Mouse (Mus musculus) brown adipose tissue, adult 24 weeks (tissue): ENCODE measurements around the gene Pus7l. TPM values are rescaled to one million over a fixed set of nuclear protein-coding genes. Genes with fewer than 3 reads are reported as not detected.

Source experiments
- H3K27ac ChIP-seq: fragments of 200-500 bp; replicated peaks from 2 replicates; pipeline ENCODE4 v1.5.1; 2012; ENCODE audit warnings: low read depth, mild to moderate bottlenecking, low read length
- H3K4me1 ChIP-seq: fragments of 200-500 bp; 2 replicates; pipeline ENCODE4 v1.6.1; 2012; ENCODE audit warnings: low read length, mixed read lengths; ENCODE audit not compliant: control insufficient read depth, insufficient read depth, insufficient read length
- H3K4me3 ChIP-seq: fragments of 200-500 bp; 2 replicates; pipeline ENCODE4 v1.5.1; 2012; ENCODE audit warnings: low read depth, mild to moderate bottlenecking, low read length, moderate library complexity; ENCODE audit not compliant: insufficient read depth
- polyA plus RNA-seq: library from polyadenylated mRNA; stranded (reverse); fragments of >200 nt; gene quantifications from 2 replicates; pipeline ENCODE4 v1.2.4, GENCODE M21; 2012; ENCODE audit not compliant: missing spikeins, insufficient read depth, insufficient read length

Pus7l gene
- polyA plus RNA-seq, 1 experiment = 1.7 TPM

GRCm38 (mm10) chr15:94564909-94565308, 21.6 kb upstream of the Pus7l start:
- no peak overlapping the region for H3K27ac ChIP-seq
- H3K4me3 ChIP-seq = no peak overlapping the region
- H3K4me1 ChIP-seq = no peaks in the 10 kb centered on the region

- no peak overlapping the region for H3K4me3 ChIP-seq
- H3K27ac ChIP-seq = no peak overlapping the region
- H3K4me1 ChIP-seq = no peaks in the 10 kb centered on the region
Observed at GRCm38 (mm10) chr15:94558895-94559656, 15.7 kb upstream of the Pus7l start.

- Histone ChIP-seq H3K4me1 (no peaks in the 10 kb centered on the region), H3K4me3 (no peak overlapping the region), H3K27ac (no peak overlapping the region)
Observed at GRCm38 (mm10) chr15:94557442-94557841, 14.1 kb upstream of the Pus7l start.

- no peaks in the 10 kb centered on the region for H3K4me1 ChIP-seq
- H3K4me3 ChIP-seq = no peak overlapping the region
- no peak overlapping the region for H3K27ac ChIP-seq
Observed at GRCm38 (mm10) chr15:94553536-94553935, 10.2 kb upstream of the Pus7l start.

GRCm38 (mm10) chr15:94544844-94545243, 1.5 kb upstream of the Pus7l start:
- Histone ChIP-seq H3K27ac (no peak overlapping the region), H3K4me1 (no peaks in the 10 kb centered on the region), H3K4me3 (no peak overlapping the region)

DNA sequence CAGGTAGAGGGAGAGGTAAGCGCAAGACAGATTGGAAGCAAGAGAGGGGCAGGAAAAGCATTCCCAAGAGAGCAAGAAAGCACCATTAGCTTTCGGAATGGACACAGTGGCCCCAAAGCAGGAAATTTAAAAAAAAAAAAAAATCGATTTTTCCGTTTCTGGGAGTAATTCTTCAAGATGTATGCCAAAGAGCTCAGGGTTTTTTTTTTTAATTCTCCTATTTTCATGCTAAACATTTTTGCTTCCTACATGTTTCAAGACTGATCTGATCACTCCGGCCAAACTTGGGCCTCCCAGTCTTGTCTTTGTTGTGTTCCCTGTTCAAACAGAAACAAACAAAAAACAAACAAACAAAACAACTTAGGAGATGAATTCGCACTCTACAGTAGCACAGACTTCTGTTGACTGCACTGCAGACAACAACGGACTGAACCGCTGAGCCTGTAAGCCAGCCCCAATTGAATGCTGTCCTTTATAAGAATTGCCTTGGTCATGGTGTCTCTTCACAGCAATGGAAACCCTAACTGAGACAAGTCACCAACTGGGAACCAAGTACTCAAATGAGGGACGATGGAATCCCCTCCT, 797 bp upstream of the Pus7l start:
- Histone ChIP-seq H3K27ac (peak overlapping the region; percentile 95), H3K4me3 (peak overlapping the region; percentile 99), H3K4me1 (no peaks in the 10 kb centered on the region)

- Histone ChIP-seq H3K4me3 (peak overlapping the region; percentile 99), H3K4me1 (no peaks in the 10 kb centered on the region), H3K27ac (no peak overlapping the region)
Observed at GRCm38 (mm10) chr15:94542567-94543408, 559 bp downstream of the Pus7l start.

- no peak overlapping the region for H3K27ac ChIP-seq
- H3K4me1 ChIP-seq = no peaks in the 10 kb centered on the region
- H3K4me3 ChIP-seq = no peak overlapping the region
Observed at GRCm38 (mm10) chr15:94539296-94539695, 4.1 kb downstream of the Pus7l start.

GRCm38 (mm10) chr15:94535521-94535920, 7.8 kb downstream of the Pus7l start:
- Histone ChIP-seq H3K4me3 (no peak overlapping the region), H3K4me1 (no peaks in the 10 kb centered on the region), H3K27ac (no peak overlapping the region)

- H3K4me1 ChIP-seq = no peaks in the 10 kb centered on the region
- no peak overlapping the region for H3K27ac ChIP-seq
- no peak overlapping the region for H3K4me3 ChIP-seq
Observed at GRCm38 (mm10) chr15:94532956-94533355, 10.4 kb downstream of the Pus7l start.

- no peak overlapping the region for H3K4me3 ChIP-seq
- no peak overlapping the region for H3K27ac ChIP-seq
- H3K4me1 ChIP-seq = no peaks in the 10 kb centered on the region
Observed at GRCm38 (mm10) chr15:94532306-94532705, 11.0 kb downstream of the Pus7l start.

DNA sequence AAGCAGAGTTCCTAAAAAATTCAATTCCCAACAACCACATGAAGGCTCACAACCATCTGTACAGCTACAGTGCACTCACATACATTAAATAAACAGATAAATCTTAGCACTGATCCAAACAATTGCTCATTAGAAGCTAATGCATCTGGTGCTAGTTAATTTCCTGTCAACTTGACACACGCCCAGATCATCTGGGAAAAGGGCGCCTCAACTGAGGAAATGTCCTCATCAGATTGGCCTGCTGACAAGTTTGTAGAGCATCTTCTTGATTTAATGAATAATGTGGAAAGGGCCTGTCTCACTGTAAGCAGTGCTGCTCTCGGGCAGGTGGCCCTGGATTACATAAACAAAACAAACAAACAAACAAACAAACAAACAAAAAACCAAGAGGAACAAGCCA, 12.8 kb downstream of the Pus7l start:
- no peak overlapping the region for H3K27ac ChIP-seq
- H3K4me1 ChIP-seq = no peaks in the 10 kb centered on the region
- no peak overlapping the region for H3K4me3 ChIP-seq

GRCm38 (mm10) chr15:94524956-94525355, 18.4 kb downstream of the Pus7l start:
- Histone ChIP-seq H3K27ac (no peak overlapping the region), H3K4me3 (no peak overlapping the region), H3K4me1 (no peaks in the 10 kb centered on the region)

- Histone ChIP-seq H3K4me1 (no peaks in the 10 kb centered on the region), H3K27ac (no peak overlapping the region), H3K4me3 (no peak overlapping the region)
Observed at GRCm38 (mm10) chr15:94523251-94523650, 20.1 kb downstream of the Pus7l start.

DNA sequence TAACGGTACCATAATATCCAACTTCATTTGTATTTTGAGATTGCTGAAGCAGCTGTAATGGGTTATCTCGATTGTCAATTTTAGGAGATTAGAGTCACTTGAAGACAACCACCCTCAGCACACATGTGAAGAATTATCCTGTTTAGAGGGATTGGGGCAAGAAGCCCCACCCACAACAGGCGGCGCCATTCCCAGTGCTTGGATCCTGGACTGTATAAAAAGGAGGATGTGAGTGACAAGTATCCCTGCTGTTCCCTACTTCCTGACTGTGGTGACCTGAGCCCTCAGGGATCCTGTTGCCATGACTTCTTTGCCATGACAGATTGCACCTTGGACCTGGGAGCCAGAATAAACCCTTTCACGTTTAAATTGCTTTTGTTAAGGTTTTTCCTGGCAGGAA, 22.4 kb downstream of the Pus7l start:
- Histone ChIP-seq H3K27ac (no peak overlapping the region), H3K4me3 (no peak overlapping the region)

More for the DNA sequence above, 22.4 kb downstream of the Pus7l start:
- H3K4me1 ChIP-seq = no peaks in the 10 kb centered on the region
